Mouse (Mus musculus): ENCODE measurements at regions not wholly inside any gene's neighbourhood (a gene's known extent, or its start where the extent isn't known, plus 50 kb on each side); places are given as distances from the start of the nearest gene placed in this dataset.
A peak's percentile ranks its signal among the peaks of the same experiment; 100 is the strongest.
"Not testable (repeated sequence)": the region's sequence is repeated elsewhere in the genome, so short reads cannot be mapped to it uniquely, and the experiment has no call there.

GRCm38 (mm10) chr5:76081379-76081778 is 58.7 kb upstream of the Srd5a3 start:
- not testable (repeated sequence) for DNase-seq

- DNase-seq = no peak
Observed at GRCm38 (mm10) chr5:76080429-76080828, 59.6 kb upstream of the Srd5a3 start.

- peak; percentile 40 for DNase-seq
Observed at GRCm38 (mm10) chr5:76079204-76080025, 60.7 kb upstream of the Srd5a3 start.

GRCm38 (mm10) chr5:76078485-76078884 is 61.6 kb upstream of the Srd5a3 start:
- DNase-seq = no peak

- DNase-seq = no peak
Observed at GRCm38 (mm10) chr5:76076283-76076682, 63.8 kb upstream of the Srd5a3 start.

- no peak for DNase-seq
Observed at GRCm38 (mm10) chr5:76075401-76075800, 64.7 kb upstream of the Srd5a3 start.

GRCm38 (mm10) chr5:76067881-76068280 is 72.2 kb upstream of the Srd5a3 start:
- DNase-seq = no peak

GRCm38 (mm10) chr5:76067231-76067630 is 72.8 kb upstream of the Srd5a3 start:
- no peak for DNase-seq

- DNase-seq = no peak
Observed at GRCm38 (mm10) chr5:76065789-76066188, 74.3 kb upstream of the Srd5a3 start.

GRCm38 (mm10) chr5:76065227-76065626 is 74.8 kb upstream of the Srd5a3 start:
- no peak for DNase-seq

GRCm38 (mm10) chr5:76064686-76065085 is 75.4 kb upstream of the Srd5a3 start:
- no peak for DNase-seq

GRCm38 (mm10) chr5:76063473-76063872 is 76.6 kb upstream of the Srd5a3 start:
- DNase-seq = no peak

GRCm38 (mm10) chr5:76058011-76058410 is 79.8 kb upstream of the Kdr start:
- no peak for DNase-seq

- DNase-seq = no peak
Observed at GRCm38 (mm10) chr5:76055849-76056248, 77.6 kb upstream of the Kdr start.

GRCm38 (mm10) chr5:76052782-76053181 is 74.5 kb upstream of the Kdr start:
- DNase-seq = no peak

GRCm38 (mm10) chr5:76051658-76052057 is 73.4 kb upstream of the Kdr start:
- no peak for DNase-seq

GRCm38 (mm10) chr5:76048103-76048874 is 70.0 kb upstream of the Kdr start:
- DNase-seq = no peak

- DNase-seq = no peak
Observed at GRCm38 (mm10) chr5:76043521-76044510, 65.6 kb upstream of the Kdr start.

GRCm38 (mm10) chr5:76040454-76041203 is 62.4 kb upstream of the Kdr start:
- DNase-seq = peak; percentile 54

GRCm38 (mm10) chr5:76028729-76029128 is 50.5 kb upstream of the Kdr start:
- no peak for DNase-seq

All from lung, postnatal 14 days (tissue).